Mouse (Mus musculus) erythroblast, embryonic 14.5 days (primary cell): ENCODE data around the gene Lyz2.

Source experiments
- GATA1 ChIP-seq: IDR thresholded peaks from 2 replicates; pipeline ENCODE4 v1.6.1; 2012; ENCODE audit warnings: low read length, inconsistent platforms, mixed read lengths
- TAL1 ChIP-seq: IDR thresholded peaks from 3 replicates; pipeline ENCODE4 v1.6.1; 2012; ENCODE audit warnings: low read length, inconsistent platforms, mixed read lengths

DNA sequence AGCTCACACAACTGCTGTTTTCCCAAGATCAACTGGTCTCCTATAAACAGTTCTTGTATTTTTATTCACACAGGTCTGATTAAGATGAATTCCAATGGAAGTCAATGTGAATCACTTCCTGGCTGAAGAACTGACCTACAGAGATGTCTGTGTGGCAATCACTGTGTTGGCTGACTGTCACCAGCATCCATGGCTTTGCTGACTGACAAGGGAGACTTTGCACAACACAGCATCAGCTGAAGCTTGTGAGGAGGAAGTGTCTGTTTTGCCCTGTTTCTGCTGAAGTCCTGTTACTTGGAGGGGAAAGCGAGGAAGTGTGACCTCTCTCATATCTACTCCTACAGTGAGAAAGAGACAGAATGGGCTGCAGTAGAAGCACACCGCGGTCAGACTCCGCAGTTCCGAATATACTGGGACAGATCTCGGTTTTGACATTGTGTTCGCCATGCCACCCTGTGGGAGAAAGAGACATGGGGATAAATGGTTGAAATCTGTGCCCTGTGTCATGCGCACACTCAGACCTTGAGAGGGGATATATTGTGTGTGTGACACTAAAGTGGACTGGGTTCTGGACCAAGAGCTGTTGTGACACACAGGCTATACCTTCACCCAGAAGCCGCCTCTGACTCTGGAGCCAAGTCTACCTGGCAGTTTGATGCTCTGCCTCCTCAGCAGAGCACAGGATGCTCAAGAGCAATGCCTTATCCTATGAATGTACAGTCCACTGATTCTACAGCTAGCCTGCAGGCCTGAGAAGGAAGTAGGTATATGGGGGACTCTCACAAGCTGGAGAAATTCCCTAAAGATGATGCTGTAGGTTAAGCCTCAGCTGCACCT is 6.3 kb upstream of the Lyz2 start:
- TF ChIP-seq TAL1 (no peak), GATA1 (no peak)
